18 mouse cellular contexts compared by ENCODE assay signal in genomic region chr13:41962915-41963314, GRCm38 (mm10).
DNase-seq lines count a peak whose midpoint lies in the region; ATAC-seq and TF ChIP-seq lines count a peak whose summit lies in the region.
"Had no signal": no experiment of that assay in that cellular context is flagged by ENCODE, and none has a peak within 500 bp of the region (broad histone marks: within the 10 kb centered on the region; RNA-seq: fewer than 3 reads in every experiment).

No protein-coding gene starts in this region.

- no peaks in the 10 kb centered on the region for H3K36me3 ChIP-seq in lung, embryonic 15.5 days
- no peaks in the 10 kb centered on the region for H3K36me3 ChIP-seq in lung, postnatal 0 days (ENCODE audit: insufficient read depth, low read length)
- H3K36me3 ChIP-seq: embryonic facial prominence, embryonic 10.5 days; embryonic facial prominence, embryonic 12.5 days; forebrain, embryonic 15.5 days had no signal

- no peaks in the 10 kb centered on the region for H3K9me3 ChIP-seq in lung, embryonic 15.5 days
- H3K9me3 ChIP-seq in lung, postnatal 0 days (ENCODE audit: low read length) = no peaks in the 10 kb centered on the region
- H3K9me3 ChIP-seq: embryonic facial prominence, embryonic 10.5 days; embryonic facial prominence, embryonic 12.5 days; forebrain, embryonic 13.5 days; forebrain, embryonic 15.5 days had no signal

- no peak for DNase-seq in lung, postnatal 14 days
- DNase-seq in lung, postnatal 0 days (ENCODE audit: low spot score) = peak; percentile 22
- DNase-seq in lung, adult 18-20 months = no peak
- no peak for DNase-seq in urinary bladder, postnatal 10 days (ENCODE audit: low spot score)
- DNase-seq: adrenal gland, adult 8-10 months; adrenal gland, postnatal 14 days; adrenal gland, postnatal 36 days; cerebellum, adult 11-12 months; cerebellum, adult 2 months; cerebellum, adult 9-10 months; cerebellum, postnatal 10 days; cerebellum, postnatal 25 days; forebrain, postnatal 0 days had no signal

- no peak overlapping the region for H3K4me2 ChIP-seq in lung, embryonic 15.5 days
- no peak overlapping the region for H3K4me2 ChIP-seq in lung, postnatal 0 days (replicated peaks; ENCODE audit: low read depth, low read length)
- H3K4me2 ChIP-seq: embryonic facial prominence, embryonic 12.5 days; forebrain, embryonic 13.5 days; forebrain, embryonic 15.5 days had no signal

- ATAC-seq in lung, embryonic 15.5 days (ENCODE audit: borderline replicate concordance, extremely low read depth, low FRiP score, low TSS enrichment) = peak; percentile 55; the same call in 1 of the 2 replicates
- peak; percentile 32; the same call in 1 of the 2 replicates for ATAC-seq in lung, postnatal 0 days
- ATAC-seq: forebrain, embryonic 13.5 days; forebrain, embryonic 15.5 days; forebrain, postnatal 0 days had no signal

- TF ChIP-seq EP300 in lung, postnatal 0 days (IDR thresholded peaks at IDR 0.05) = no peak

- H3K4me3 ChIP-seq in lung, embryonic 15.5 days = no peak overlapping the region
- H3K4me3 ChIP-seq in lung, postnatal 0 days (ENCODE audit: low read depth, low read length) = no peak overlapping the region
- H3K4me3 ChIP-seq: embryonic facial prominence, embryonic 10.5 days; embryonic facial prominence, embryonic 12.5 days; forebrain, embryonic 13.5 days; forebrain, embryonic 15.5 days had no signal

- TF ChIP-seq CTCF in lung, postnatal 0 days (IDR thresholded peaks at IDR 0.05) = no peak

- no peak overlapping the region for H3K9ac ChIP-seq in lung, embryonic 15.5 days
- H3K9ac ChIP-seq in lung, postnatal 0 days (replicated peaks; ENCODE audit: low read depth) = no peak overlapping the region
- H3K9ac ChIP-seq: embryonic facial prominence, embryonic 12.5 days; forebrain, embryonic 13.5 days; forebrain, embryonic 15.5 days; forebrain, postnatal 0 days had no signal

- 46% methylated on average over 3 of the region's 3 CpGs for WGBS in lung, embryonic 15.5 days
- 56% methylated on average over 3 of the region's 3 CpGs for whole genome bisulfite sequencing in lung, postnatal 0 days

- H3K27me3 ChIP-seq in lung, embryonic 15.5 days = no peaks in the 10 kb centered on the region
- no peaks in the 10 kb centered on the region for H3K27me3 ChIP-seq in lung, postnatal 0 days (replicated peaks; ENCODE audit: insufficient read depth, low read length)
- H3K27me3 ChIP-seq: embryonic facial prominence, embryonic 12.5 days; forebrain, embryonic 13.5 days; forebrain, embryonic 15.5 days had no signal

- H3K27ac ChIP-seq in lung, embryonic 15.5 days = peak overlapping the region; percentile 44; the same call in 1 of the 2 replicates
- H3K27ac ChIP-seq in lung, postnatal 0 days (ENCODE audit: low read length) = no peak overlapping the region
- H3K27ac ChIP-seq: embryonic facial prominence, embryonic 10.5 days; embryonic facial prominence, embryonic 12.5 days; forebrain, embryonic 13.5 days; forebrain, embryonic 15.5 days had no signal

- H3K4me1 ChIP-seq in lung, embryonic 15.5 days = no peaks in the 10 kb centered on the region; the same call in 1 of the 2 replicates
- no peaks in the 10 kb centered on the region for H3K4me1 ChIP-seq in lung, postnatal 0 days (ENCODE audit: insufficient read depth, low read depth, low read length)
- H3K4me1 ChIP-seq: embryonic facial prominence, embryonic 10.5 days; embryonic facial prominence, embryonic 12.5 days; forebrain, embryonic 13.5 days; forebrain, embryonic 15.5 days had no signal
